Mouse (Mus musculus): Measurements from ENCODE around the gene Ctnnbip1.

- TF ChIP-seq CTCF (IDR thresholded peaks at IDR 0.05; ENCODE audit: insufficient read depth, low read depth, low read length): no peak
- no peak for TF ChIP-seq POLR2A (IDR thresholded peaks at IDR 0.05; ENCODE audit: insufficient read depth, low read depth, low read length)
Observed at GRCm38 (mm10) chr4:149585236-149585635, 67.2 kb downstream of the Ctnnbip1 start.
